Mouse (Mus musculus) left cerebral cortex, adult 2 months (tissue): ENCODE data around the gene Exosc1. TPM values are rescaled to one million over a fixed set of nuclear protein-coding genes. Genes with fewer than 3 reads are reported as not detected.

ENCODE experiments used
- DNase-seq, 2 experiments: peaks; one replicate each; pipeline ENCODE4 v3.0.0; 2021 to 2022; ENCODE audit warnings: low spot score in 2 of 2, mixed read lengths in 1 of 2; ENCODE audit errors: extremely low spot score in 1 of 2
- H3K27ac ChIP-seq: fragments of 200-600 bp; 2 replicates; pipeline ENCODE4 v1.8.1; 2022
- H3K4me3 ChIP-seq: fragments of 200-600 bp; 2 replicates; pipeline ENCODE4 v1.8.1; 2022
- CTCF ChIP-seq: fragments of 200-600 bp; IDR thresholded peaks from 2 replicates; pipeline ENCODE4 v1.8.1; 2022; ENCODE audit warnings: antibody characterized with exemption, mild to moderate bottlenecking, moderate library complexity
- intact Hi-C: fragments of 180-260 bp; cut with DNase I; formaldehyde crosslinking; loops from one replicate; pipeline ENCODE4 v1.15.1; 2025
- total RNA-seq, 2 experiments: library from RNA; stranded (reverse); gene quantifications; 2 replicates each; pipeline ENCODE4 v1.2.3; 2021

Exosc1 gene
- total RNA-seq, 2 experiments from 2014 or later: 22.7 to 27.9 TPM

- intact Hi-C loops: loop anchor here (5.0 kb wide), 1 partner anchor 132 kb away; no protein-coding TSS in a partner anchor
- peak; percentile 78 to 80 for DNase-seq
- TF ChIP-seq CTCF: no peak
- Histone ChIP-seq H3K27ac (peak within 1 kb of the TSS; percentile 50), H3K4me3 (peak within 1 kb of the TSS; percentile 91)
Measured at GRCm38 (mm10) chr19:41895460-41896318, 37.5 kb downstream of the Exosc1 start, which contains the start of gene Rrp12. Gene Rrp12, minus strand, starts transcription at chr19:41896173.

- Histone ChIP-seq H3K4me3 (peak overlapping the region; percentile 91), H3K27ac (no peak overlapping the region)
- intact Hi-C loops: loop anchor here (5.0 kb wide), 1 partner anchor 132 kb away; no protein-coding TSS in a partner anchor
- DNase-seq: no peak
- TF ChIP-seq CTCF: no peak
Measured at GRCm38 (mm10) chr19:41894959-41895358, 38.3 kb downstream of the Exosc1 start.

- TF ChIP-seq CTCF: no peak
- DNase-seq: no peak
- H3K4me3 ChIP-seq: no peak overlapping the region
- intact Hi-C loops: no loop called here
- H3K27ac ChIP-seq: no peak overlapping the region
Measured at GRCm38 (mm10) chr19:41888191-41888590, 45.0 kb downstream of the Exosc1 start.

- no peak for TF ChIP-seq CTCF
- intact Hi-C loops: no loop called here
- Histone ChIP-seq H3K4me3 (no peak overlapping the region), H3K27ac (no peak overlapping the region)
- DNase-seq: no peak
Measured at GRCm38 (mm10) chr19:41883882-41884281, 49.3 kb downstream of the Exosc1 start.

GRCm38 (mm10) chr19:41881842-41882241 is 51.4 kb downstream of the Exosc1 start:
- H3K4me3 ChIP-seq: no peak overlapping the region
- no peak overlapping the region for H3K27ac ChIP-seq
- intact Hi-C loops: no loop called here
- no peak for DNase-seq
- TF ChIP-seq CTCF: no peak

- no peak for TF ChIP-seq CTCF
- intact Hi-C loops: no loop called here
- Histone ChIP-seq H3K27ac (no peak overlapping the region), H3K4me3 (no peak overlapping the region)
- DNase-seq: no peak
Measured at GRCm38 (mm10) chr19:41874356-41874755, 58.9 kb downstream of the Exosc1 start.

Other genes with a start within 250 kb of the Exosc1 start
- gene Slit1, start 189.8 kb downstream of the Exosc1 start, total RNA-seq: 10 to 100 TPM; 59.0 to 60.6 TPM
- gene Arhgap19, start 131.4 kb downstream of the Exosc1 start, total RNA-seq: 1 to 10 TPM; 3.0 to 3.3 TPM
- gene Frat1, start 103.5 kb downstream of the Exosc1 start, total RNA-seq: 10 to 100 TPM; 14.5 to 17.7 TPM
- gene Frat2, start 85.3 kb downstream of the Exosc1 start, total RNA-seq: 1 to 10 TPM; 7.7 to 8.4 TPM
- 10 to 100 TPM; 33.0 to 34.1 TPM for gene Rrp12, start 37.2 kb downstream of the Exosc1 start, total RNA-seq
- 100 to 1,000 TPM; 539 to 569 TPM for gene Pgam1, start 21.5 kb downstream of the Exosc1 start, total RNA-seq
- gene Zdhhc16, start 57 bp upstream of the Exosc1 start, total RNA-seq: 10 to 100 TPM; 39.3 to 48.9 TPM
- 10 to 100 TPM; 34.7 to 38.2 TPM for gene Mms19, start 47.7 kb upstream of the Exosc1 start, total RNA-seq
- 10 to 100 TPM; 10.9 to 12.1 TPM for gene Ubtd1, start 48.3 kb upstream of the Exosc1 start, total RNA-seq
- gene Ankrd2, start 102.6 kb upstream of the Exosc1 start, total RNA-seq: under 1 TPM in 1 of 2 experiments, not detected in 1; 0.42 TPM
- gene Hoga1, start 112.2 kb upstream of the Exosc1 start, total RNA-seq: 1 to 10 TPM; 4.1 to 4.2 TPM
- gene 4933411K16Rik, start 118.8 kb upstream of the Exosc1 start, total RNA-seq: 1 to 10 TPM in 1 of 2 experiments, under 1 TPM in 1; 0.75 to 1.2 TPM
- gene Morn4, start 152.9 kb upstream of the Exosc1 start, total RNA-seq: 10 to 100 TPM; 64.0 to 66.2 TPM
- 10 to 100 TPM; 65.6 to 67.3 TPM for gene Pi4k2a, start 157.0 kb upstream of the Exosc1 start, total RNA-seq
- gene Avpi1, start 195.6 kb upstream of the Exosc1 start, total RNA-seq: 10 to 100 TPM; 27.6 to 30.9 TPM
- gene Marveld1, start 214.0 kb upstream of the Exosc1 start, total RNA-seq: 10 to 100 TPM in 1 of 2 experiments, 1 to 10 TPM in 1; 8.0 to 10.6 TPM
- gene Zfyve27, start 230.5 kb upstream of the Exosc1 start, total RNA-seq: 100 to 1,000 TPM in 1 of 2 experiments, 10 to 100 TPM in 1; 87.7 to 107 TPM